Mouse (Mus musculus) myocyte (in vitro differentiated cells): Measurements from ENCODE around the gene Rtn3. TPM values are rescaled to one million over a fixed set of nuclear protein-coding genes. Genes with fewer than 3 reads are reported as not detected.

Experiments used
- H3K27me3 ChIP-seq: one replicate; pipeline ENCODE4 v1.6.1; 2011; ENCODE audit not compliant: control insufficient read depth, insufficient read depth, insufficient read length
- H3K36me3 ChIP-seq: one replicate; pipeline ENCODE4 v1.6.1; 2011; ENCODE audit not compliant: control insufficient read depth, insufficient read depth
- H3K4me2 ChIP-seq: one replicate; pipeline ENCODE4 v1.6.1; 2011; ENCODE audit warnings: low read depth, control low read depth
- H3K4me3 ChIP-seq: one replicate; pipeline ENCODE4 v1.5.1; 2011; ENCODE audit warnings: mild to moderate bottlenecking, control low read depth, moderate library complexity
- H3K79me2 ChIP-seq: one replicate; pipeline ENCODE4 v1.6.1; 2011; ENCODE audit not compliant: control insufficient read depth, insufficient read depth
- H3ac ChIP-seq: one replicate; pipeline ENCODE4 v1.6.1; 2011; ENCODE audit not compliant: control insufficient read depth, insufficient read length
- CEBPB ChIP-seq: IDR thresholded peaks from 2 replicates; pipeline ENCODE4 v1.6.1; 2011; ENCODE audit warnings: mild to moderate bottlenecking, moderate library complexity; ENCODE audit not compliant: poor library complexity, insufficient read depth, severe bottlenecking
- E2F4 ChIP-seq: IDR thresholded peaks from one replicate; pipeline ENCODE4 v1.6.1; 2011; ENCODE audit warnings: mild to moderate bottlenecking, control low read depth, moderate library complexity; ENCODE audit not compliant: insufficient read depth
- MAX ChIP-seq: IDR thresholded peaks from one replicate; pipeline ENCODE4 v1.6.1; 2011; ENCODE audit warnings: low read depth, mild to moderate bottlenecking, control low read depth
- MYOD1 ChIP-seq, 3 experiments: IDR thresholded peaks; one replicate each; pipeline ENCODE4 v1.6.1; 2011; ENCODE audit warnings: control low read depth in 2 of 3, low read depth in 2 of 3, mild to moderate bottlenecking in 2 of 3, moderate library complexity in 1 of 3; ENCODE audit not compliant: insufficient read length in 2 of 3, control insufficient read depth in 1 of 3
- MYOG ChIP-seq, 3 experiments: IDR thresholded peaks; one replicate each; pipeline ENCODE4 v1.6.1; 2011; ENCODE audit warnings: control low read depth in 2 of 3, low read depth in 2 of 3, mild to moderate bottlenecking in 2 of 3; ENCODE audit not compliant: insufficient read length in 2 of 3, control insufficient read depth in 1 of 3, insufficient read depth in 1 of 3
- POLR2A ChIP-seq: IDR thresholded peaks from one replicate; pipeline ENCODE4 v1.6.1; 2011; ENCODE audit warnings: low read depth, mild to moderate bottlenecking, control low read depth, moderate library complexity; ENCODE audit not compliant: insufficient read length
- POLR2AphosphoS2 ChIP-seq: IDR thresholded peaks from one replicate; pipeline ENCODE4 v1.6.1; 2011; ENCODE audit warnings: low read depth, control low read depth; ENCODE audit not compliant: insufficient read length
- REST ChIP-seq: IDR thresholded peaks from one replicate; pipeline ENCODE4 v1.6.1; 2011; ENCODE audit warnings: mild to moderate bottlenecking, control low read depth, moderate library complexity; ENCODE audit not compliant: insufficient read depth, insufficient read length
- SRF ChIP-seq: IDR thresholded peaks from one replicate; pipeline ENCODE4 v1.6.1; 2011; ENCODE audit warnings: low read depth; ENCODE audit not compliant: control insufficient read depth, insufficient read length
- TCF12 ChIP-seq: IDR thresholded peaks from one replicate; pipeline ENCODE4 v1.6.1; 2011; ENCODE audit warnings: mild to moderate bottlenecking, control low read depth; ENCODE audit not compliant: poor library complexity, insufficient read depth, severe bottlenecking
- TCF3 ChIP-seq: IDR thresholded peaks from one replicate; pipeline ENCODE4 v1.6.1; 2011; ENCODE audit warnings: low read depth, control low read depth; ENCODE audit not compliant: insufficient read length
- USF1 ChIP-seq: IDR thresholded peaks from one replicate; pipeline ENCODE4 v1.6.1; 2011; ENCODE audit warnings: low read depth, mild to moderate bottlenecking, control low read depth, moderate library complexity
- polyA plus RNA-seq: library from polyadenylated mRNA; unstranded; fragments of >200 nt; fragmentation: generic; extraction: Trizol; gene quantifications from one replicate; pipeline ENCODE4 v1.2.1, GENCODE M21; 2012; ENCODE audit warnings: missing spikeins

The Rtn3 gene
- polyA plus RNA-seq, 1 experiment, result 65.7 TPM

DNA sequence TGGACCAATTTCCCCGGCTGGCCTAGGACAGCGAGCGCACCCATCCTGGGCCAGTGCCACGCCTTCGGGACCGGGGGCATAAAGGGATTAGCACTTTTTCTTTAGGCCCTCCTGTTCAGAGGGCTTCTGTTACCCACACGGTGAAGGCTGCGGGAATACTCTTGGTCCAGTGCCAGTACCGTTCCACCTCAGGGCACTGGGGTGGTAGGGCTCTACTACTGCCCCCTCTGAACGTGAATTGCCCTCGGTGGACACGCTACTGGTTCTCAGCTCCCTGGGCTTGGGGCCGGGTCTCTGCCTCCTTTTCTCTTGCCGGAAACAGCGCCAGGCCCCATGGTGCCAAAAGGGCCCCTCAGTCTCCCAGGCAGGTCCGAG, 59.4 kb downstream of the Rtn3 start:
- no peak for TF ChIP-seq MYOG (IDR thresholded peaks at IDR 0.05; ENCODE audit: control insufficient read depth in 1 of 3, insufficient read depth in 1 of 3, insufficient read length in 2 of 3, low read depth in 2 of 3)
- TF ChIP-seq TCF12, result no peak
- TF ChIP-seq SRF, result no peak
- TF ChIP-seq POLR2AphosphoS2, result peak; percentile 75
- H3K4me2 ChIP-seq, result no peak overlapping the region
- no peaks in the 10 kb centered on the region for H3K27me3 ChIP-seq
- peaks cover 28% of the 10 kb centered on the region for H3K36me3 ChIP-seq
- no peak overlapping the region for H3K4me3 ChIP-seq
- peaks cover 21% of the 10 kb centered on the region for H3K79me2 ChIP-seq
- no peak overlapping the region for H3ac ChIP-seq

DNA sequence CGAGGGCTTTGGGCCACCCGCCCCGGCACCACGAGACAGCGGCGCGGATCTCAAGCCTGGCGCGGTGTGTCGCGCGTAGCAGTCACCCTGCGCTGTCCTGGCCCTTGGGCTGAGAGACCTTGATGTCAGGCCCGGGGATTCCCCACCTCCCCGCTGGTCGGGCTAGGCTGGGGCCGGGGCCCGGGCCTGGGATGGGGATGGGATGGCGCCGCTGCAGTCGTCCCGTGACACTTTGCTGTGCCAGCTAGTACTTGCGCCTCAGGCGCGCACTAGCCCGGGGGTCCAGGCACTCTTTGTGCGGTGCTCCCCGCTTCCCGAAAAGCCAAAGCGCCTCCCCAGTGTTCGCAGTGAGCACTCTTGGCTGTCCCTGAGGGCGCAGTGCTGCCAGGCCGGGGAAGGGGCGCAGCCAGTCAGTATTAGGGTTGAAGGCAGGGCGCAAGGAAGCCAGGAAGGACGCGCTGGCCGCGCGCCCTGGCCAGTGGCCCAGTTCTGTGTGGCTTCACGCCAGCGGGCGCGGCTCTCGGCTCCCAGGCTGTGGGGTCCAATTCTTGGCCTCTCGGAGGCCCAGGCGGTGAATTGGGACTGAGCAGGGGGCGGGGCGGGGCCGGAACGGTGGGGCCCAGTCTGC, 59.9 kb downstream of the Rtn3 start:
- Histone ChIP-seq H3K4me2 (peak overlapping the region; percentile 2), H3ac (no peak overlapping the region), H3K36me3 (peaks cover 23% of the 10 kb centered on the region), H3K4me3 (no peak overlapping the region), H3K79me2 (peaks cover 26% of the 10 kb centered on the region), H3K27me3 (no peaks in the 10 kb centered on the region)
- TF ChIP-seq POLR2AphosphoS2 (peak; percentile 40), TCF3 (no peak)

DNA sequence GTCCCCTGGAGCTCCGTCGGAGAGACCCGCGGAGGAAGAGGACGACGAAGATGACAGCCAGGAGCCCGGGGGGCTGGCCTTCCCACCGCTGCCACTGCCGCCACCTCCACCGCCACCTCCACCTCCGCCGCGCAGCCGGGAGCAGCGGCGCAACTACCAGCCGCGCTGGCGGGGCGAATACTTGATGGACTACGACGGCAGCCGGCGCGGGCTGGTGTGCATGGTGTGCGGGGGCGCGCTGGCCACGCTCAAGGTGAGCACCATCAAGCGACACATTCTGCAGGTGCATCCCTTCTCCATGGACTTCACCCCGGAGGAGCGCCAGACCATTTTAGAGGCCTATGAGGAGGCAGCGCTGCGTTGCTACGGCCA, 60.4 kb downstream of the Rtn3 start:
- H3K4me2 ChIP-seq, result no peak overlapping the region
- TF ChIP-seq CEBPB (no peak), E2F4 (no peak), MYOD1 (IDR thresholded peaks at IDR 0.05; ENCODE audit: control insufficient read depth in 1 of 3, insufficient read length in 2 of 3, low read depth in 2 of 3) (no peak), REST (no peak), MYOG (IDR thresholded peaks at IDR 0.05; ENCODE audit: control insufficient read depth in 1 of 3, insufficient read depth in 1 of 3, insufficient read length in 2 of 3, low read depth in 2 of 3) (no peak), TCF12 (no peak), POLR2AphosphoS2 (no peak), USF1 (no peak), MAX (no peak), POLR2A (no peak), TCF3 (no peak), SRF (no peak)
- no peaks in the 10 kb centered on the region for H3K27me3 ChIP-seq
- H3K36me3 ChIP-seq, result peaks cover 18% of the 10 kb centered on the region
- H3K4me3 ChIP-seq, result no peak overlapping the region
- no peak overlapping the region for H3ac ChIP-seq
- peaks cover 28% of the 10 kb centered on the region for H3K79me2 ChIP-seq

DNA sequence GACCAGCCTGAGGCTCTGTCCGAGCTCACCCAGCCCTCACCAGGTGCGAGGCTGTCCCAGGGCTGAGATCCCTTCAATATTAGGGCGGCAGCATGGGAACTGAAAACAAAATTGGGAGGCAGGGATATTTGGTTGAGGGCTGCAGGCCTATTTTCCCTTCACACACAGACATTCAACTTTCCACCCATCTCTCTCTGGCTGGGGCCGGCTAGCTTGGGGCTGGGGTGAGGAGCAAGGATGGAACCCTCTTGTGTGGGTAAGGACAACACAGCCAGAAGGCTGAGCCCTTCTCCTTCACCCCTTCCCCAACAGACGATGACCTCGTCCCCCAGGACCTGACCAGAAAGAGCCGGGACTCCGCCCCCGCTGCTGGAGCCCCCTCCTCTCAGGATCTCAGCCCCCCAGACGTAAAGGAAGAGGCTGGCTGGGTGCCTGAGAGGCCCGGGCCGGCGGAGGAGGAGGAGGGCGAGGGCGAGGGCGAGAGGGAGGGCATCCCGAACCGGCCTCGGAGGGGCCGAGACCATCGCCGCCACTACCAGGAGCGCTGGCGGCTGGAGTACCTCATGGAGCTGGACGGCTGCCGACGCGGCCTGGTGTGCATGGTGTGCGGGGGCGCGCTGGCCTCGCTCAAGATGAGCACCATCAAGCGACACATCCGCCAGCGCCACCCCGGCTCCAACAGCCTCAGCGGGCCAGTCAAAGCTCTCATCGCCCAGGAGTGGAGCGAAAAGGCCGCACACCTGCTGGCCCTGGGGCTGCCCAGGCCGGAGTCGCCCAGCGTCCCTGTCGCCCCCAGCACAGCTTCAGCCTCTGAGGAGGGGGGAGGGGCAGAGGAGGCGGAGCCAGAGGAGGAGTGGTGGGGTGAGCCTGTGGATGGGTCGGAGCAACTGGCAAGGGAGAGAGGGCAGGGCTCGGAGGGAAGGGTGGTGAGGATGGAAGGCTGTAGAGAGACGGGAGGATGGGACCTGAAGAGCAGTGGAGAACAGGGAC, 61.2 kb downstream of the Rtn3 start:
- H3K4me3 ChIP-seq, result no peak overlapping the region
- no peaks in the 10 kb centered on the region for H3K27me3 ChIP-seq
- peaks cover 28% of the 10 kb centered on the region for H3K79me2 ChIP-seq
- peaks cover 11% of the 10 kb centered on the region for H3K36me3 ChIP-seq
- no peak overlapping the region for H3ac ChIP-seq
- no peak for TF ChIP-seq TCF3
- TF ChIP-seq MAX, result no peak
- TF ChIP-seq MYOG (IDR thresholded peaks at IDR 0.05; ENCODE audit: control insufficient read depth in 1 of 3, insufficient read depth in 1 of 3, insufficient read length in 2 of 3, low read depth in 2 of 3), result no peak
- TF ChIP-seq REST, result no peak
- no peak for TF ChIP-seq MYOD1 (IDR thresholded peaks at IDR 0.05; ENCODE audit: control insufficient read depth in 1 of 3, insufficient read length in 2 of 3, low read depth in 2 of 3)
- TF ChIP-seq POLR2AphosphoS2, result peak; percentile 28
- no peak overlapping the region for H3K4me2 ChIP-seq

DNA sequence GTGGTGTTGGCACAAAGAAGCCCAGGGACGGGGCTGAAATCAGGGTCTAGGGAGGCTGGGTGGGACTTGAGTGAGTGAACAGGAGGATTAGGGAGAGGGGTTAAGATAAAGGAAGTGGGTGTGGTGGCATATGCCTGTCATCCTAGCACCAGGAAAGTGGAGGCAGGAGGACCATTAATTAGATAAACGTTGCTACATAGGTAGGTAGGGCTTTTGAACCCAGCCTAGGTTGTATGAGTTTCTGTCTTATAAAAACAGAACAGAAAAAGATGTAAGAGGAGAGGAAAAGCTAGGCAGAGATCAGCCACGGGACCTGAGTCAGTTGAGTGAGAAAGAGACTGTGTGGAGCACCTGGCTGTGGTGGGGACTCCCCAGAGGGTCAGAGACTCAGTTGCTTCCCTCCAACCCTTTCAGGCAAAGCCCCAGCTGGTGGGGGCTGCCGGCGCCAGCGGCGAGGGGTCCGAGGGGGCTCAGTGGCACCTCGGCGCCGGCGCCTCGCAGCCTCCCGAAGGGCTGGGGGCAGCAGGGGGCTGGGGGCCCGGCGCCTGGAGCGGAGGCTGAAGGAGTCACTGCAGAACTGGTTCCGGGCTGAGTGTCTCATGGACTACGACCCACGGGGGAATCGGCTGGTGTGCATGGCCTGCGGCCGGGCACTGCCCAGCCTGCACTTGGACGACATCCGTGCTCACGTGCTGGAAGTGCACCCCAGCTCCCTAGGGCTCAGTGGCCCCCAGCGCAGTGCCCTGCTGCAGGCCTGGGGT, 62.1 kb downstream of the Rtn3 start:
- TF ChIP-seq REST (no peak), USF1 (no peak), MYOD1 (IDR thresholded peaks at IDR 0.05; ENCODE audit: control insufficient read depth in 1 of 3, insufficient read length in 2 of 3, low read depth in 2 of 3) (no peak), SRF (no peak), MAX (no peak), TCF12 (no peak), POLR2A (no peak), CEBPB (no peak), POLR2AphosphoS2 (no peak), MYOG (IDR thresholded peaks at IDR 0.05; ENCODE audit: control insufficient read depth in 1 of 3, insufficient read depth in 1 of 3, insufficient read length in 2 of 3, low read depth in 2 of 3) (no peak), E2F4 (no peak), TCF3 (no peak)
- Histone ChIP-seq H3K4me3 (no peak overlapping the region), H3K36me3 (peaks cover 7% of the 10 kb centered on the region), H3K27me3 (no peaks in the 10 kb centered on the region), H3ac (no peak overlapping the region), H3K4me2 (no peak overlapping the region), H3K79me2 (peaks cover 28% of the 10 kb centered on the region)
